Mouse (Mus musculus) ovary, adult 18-20 months (tissue): Measurements from ENCODE around the gene Tat.

Experiments used
- DNase-seq: peaks from one replicate; pipeline ENCODE4 v3.0.0; 2022; ENCODE audit warnings: low spot score, mixed read lengths

Gene Tat

GRCm38 (mm10) chr8:110040509-110040908 lies 50.3 kb downstream of the Tat start:
- DNase-seq = no peak
